Mouse (Mus musculus): ENCODE results near the gene Col25a1.

The Col25a1 gene

DNA sequence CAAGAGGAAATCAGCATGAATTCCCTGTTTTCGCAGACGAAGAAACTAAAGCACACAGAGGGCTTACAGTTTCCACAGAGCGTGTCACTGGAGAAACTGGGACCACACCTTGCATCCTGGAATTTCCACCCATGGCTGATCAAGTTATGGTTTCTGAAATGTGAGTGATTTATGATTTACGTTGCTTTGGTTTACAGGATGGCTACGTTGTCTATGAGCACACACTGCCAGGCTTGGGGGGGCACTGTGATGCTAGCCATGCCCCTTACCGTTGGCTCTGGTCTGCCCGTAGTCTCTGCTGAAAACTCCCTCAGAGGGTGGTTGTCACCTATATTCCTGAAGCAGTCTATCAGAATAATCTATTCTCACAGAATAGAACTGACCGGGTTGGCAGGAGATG, at the start of gene Col25a1:
Gene Col25a1 (plus strand): TSS at position 301 of the 400 bp plus-strand sequence.
- DNase-seq, result no peak

DNA sequence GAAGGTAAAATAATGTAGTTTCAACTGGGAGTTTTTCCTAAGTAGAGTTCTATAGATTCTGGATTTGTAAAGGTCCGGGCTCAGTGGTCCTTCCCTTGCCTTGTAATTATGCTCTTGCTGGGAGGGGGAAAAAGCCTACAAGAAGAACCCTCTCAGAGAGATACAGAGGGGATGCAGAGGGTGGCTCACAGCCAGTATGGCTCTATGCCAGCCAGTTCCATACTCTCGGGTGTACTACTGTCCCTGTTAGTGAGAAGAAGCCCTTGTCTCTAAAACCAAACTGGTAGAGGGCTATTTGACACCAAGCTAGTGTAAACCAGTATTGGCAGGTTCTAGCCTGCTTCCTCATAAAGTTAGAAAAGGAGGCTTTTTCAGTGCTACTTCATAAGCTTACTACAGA, 48.0 kb upstream of the Col25a1 start:
- DNase-seq, result no peak

DNA sequence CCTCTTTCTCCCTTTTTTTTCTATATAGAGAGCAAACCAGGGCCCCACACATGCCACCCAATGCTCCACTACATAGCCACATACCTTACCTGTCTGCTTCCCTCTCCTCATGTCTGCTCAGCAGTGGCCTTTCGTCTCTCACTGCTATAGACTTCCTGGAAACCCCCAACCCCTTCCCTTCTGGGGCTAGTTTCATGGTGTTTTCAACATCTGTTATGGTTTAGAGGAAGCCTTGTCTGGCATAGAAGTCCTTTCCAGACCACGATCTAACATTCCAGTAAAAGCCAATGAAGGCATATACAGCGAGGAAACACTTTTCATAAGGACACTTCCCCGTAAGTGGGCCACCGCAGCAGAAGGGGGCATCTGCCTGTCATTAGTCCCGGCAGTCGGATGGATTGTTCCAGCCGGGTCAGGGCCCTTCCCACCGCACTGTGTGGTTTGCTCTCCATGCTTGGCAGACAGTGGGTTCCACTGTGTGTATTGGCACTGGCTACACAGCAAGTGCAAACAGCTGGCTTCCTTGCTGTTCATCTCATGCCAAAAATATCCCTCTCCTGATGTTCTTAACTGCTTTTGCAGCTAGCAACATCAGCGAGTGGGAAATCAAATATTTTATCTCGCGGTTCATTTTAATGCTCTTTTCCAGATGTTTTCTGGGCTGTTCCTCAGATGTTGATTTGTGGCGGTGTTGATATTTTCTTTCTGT, 44.8 kb upstream of the Col25a1 start:
- peak; percentile 46 for DNase-seq

DNA sequence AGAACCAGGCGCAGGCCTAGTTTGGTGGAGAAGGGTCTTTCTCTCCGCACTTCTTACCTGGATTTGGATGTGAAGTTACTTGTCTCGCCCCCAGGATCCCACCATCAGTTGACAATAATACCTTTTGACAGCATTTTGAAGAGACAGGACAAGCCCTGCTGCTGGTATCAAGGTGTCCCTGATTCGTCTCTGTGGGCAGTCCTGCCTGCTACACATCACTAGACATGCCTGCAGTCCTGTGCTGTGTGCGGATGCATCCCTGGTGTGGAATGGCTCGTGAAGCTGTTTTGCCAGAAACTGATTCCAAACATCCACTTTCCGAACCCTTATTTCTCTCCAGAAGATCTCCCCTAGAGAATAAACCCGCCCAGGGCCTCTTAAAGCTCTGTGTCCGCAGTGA, 43.8 kb upstream of the Col25a1 start:
- no peak for DNase-seq

DNA sequence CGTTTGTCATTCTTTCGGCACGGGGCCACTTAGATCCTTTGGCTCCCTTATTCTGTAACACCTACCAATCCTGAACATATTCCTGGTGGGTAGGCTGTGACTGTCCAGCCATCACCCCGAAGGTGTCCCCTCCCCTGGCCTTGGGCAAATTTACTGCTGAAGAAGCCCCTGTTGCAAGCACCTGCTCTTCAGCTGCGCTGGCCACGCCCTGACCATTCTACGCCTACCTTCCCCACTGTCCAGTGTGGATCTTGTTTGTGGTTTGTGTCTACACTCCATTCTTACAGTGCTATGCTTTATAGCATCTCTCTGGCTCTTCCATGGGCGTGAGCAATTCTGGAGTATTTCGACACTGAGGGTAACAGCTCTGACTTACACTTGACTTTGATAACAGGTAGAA, 42.6 kb upstream of the Col25a1 start:
- DNase-seq, result no peak

DNA sequence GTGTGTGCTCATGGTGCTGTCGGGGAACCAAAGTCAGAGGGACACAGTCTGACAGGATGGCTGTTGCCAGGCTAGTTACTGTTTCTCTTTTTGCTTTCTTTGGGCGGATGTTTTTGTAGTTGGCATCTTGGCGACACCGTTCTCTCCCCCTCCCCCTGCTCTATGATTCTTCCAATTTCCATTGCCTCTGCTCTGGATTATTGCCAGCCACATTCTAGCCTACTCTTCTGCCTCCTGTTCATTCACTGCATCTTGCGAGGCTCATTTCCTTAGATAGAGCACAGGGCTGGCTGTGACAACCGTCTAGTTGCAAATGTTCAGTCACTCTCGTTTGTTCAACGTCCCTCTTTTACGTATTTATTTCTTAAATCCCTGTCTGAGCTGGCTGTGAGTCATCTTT, 40.8 kb upstream of the Col25a1 start:
- no peak for DNase-seq

DNA sequence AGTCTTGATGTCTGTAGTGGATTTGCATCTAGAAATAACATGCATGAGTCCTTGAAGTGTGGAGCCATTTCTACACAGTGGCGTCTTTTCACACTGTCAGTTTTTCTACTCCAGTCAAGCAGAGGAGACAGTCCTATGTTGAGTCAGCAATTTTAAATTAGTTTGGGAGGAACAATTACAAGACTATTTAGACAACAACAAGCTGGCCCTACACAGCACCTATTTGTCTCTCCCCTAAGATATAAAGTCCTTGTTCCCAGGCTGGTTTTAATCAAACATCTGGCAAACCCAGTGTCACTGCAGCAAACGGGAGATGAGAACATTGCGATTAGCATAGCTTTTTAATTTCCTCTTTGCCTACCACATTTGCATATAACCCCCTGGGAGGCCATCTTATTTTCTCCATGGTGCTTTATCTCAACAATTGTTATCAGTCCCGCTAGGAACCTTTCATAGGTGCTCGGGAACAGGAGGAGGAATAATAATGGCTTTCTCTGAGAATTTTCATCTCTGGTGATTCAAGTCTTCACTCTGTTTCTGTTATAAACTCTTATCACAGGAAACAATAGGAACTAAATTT, 37.1 kb upstream of the Col25a1 start:
- DNase-seq, result no peak

DNA sequence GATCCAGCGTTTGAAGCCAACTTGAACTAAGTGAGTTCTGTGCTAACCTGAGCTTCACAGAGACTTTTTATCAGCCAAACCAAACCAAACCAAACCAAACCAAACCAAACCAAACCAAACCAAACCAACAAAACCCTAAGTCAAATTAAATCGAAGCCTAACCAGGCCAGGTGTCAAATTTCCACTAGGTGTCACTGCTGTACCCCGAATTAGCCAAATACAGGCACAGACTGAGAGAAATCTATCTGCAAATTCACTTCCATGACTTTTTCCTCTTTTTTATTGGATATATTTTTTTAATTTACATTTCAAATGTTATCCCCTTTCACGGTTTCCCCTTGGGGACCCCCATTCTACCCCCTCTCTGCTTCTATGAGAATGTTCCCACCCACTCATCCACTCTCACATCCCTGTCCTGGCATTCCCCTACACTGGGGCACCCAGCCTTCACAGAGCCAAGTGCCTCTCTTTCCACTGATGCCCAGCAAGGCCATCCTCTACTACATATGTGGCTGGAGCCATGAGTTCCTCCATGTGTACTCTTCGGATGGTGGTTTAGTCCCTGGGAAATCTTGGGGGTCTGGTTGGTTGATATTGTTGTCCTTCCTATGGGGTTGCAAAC, 36.0 kb upstream of the Col25a1 start:
- DNase-seq, result peak; percentile 53

DNA sequence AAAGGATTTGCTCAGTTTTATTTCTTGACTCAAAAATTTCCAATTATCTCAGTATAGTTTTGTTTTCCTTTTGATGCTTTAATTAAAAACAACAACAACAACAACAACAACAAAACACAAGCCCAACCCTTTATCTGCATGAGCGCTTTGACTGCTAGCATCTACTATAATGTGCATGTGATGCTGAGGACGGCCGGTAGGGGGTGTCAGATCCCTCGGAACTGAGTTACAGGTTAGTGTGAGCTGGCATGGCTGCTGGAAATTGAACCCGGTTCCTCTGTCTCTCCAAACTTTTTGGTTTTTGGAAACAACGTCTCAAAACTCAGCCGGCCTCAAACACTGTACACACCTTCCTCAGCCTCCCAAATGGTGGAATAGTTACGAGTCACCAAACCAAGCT, 27.8 kb upstream of the Col25a1 start:
- peak; percentile 25 for DNase-seq

DNA sequence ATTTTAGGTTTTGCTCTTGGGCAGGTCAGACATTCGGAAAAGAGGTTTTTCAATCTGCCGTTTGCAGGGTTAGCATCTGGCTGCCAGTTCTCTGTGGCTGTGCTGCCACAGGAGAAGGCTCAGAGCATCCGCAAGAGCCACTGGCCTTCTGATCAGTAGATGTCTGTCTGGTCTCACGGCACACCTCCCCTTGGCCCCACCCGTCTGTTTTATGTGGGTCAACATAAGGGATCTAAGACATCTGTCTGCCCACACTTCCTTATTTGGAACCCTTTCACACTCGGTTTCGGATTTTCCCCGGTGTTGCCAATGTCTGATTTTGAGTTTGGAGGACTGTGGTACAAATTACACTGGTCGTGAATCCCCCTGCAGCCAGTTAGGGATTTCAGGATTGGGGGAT, 26.8 kb upstream of the Col25a1 start:
- peak; percentile 9 for DNase-seq

DNA sequence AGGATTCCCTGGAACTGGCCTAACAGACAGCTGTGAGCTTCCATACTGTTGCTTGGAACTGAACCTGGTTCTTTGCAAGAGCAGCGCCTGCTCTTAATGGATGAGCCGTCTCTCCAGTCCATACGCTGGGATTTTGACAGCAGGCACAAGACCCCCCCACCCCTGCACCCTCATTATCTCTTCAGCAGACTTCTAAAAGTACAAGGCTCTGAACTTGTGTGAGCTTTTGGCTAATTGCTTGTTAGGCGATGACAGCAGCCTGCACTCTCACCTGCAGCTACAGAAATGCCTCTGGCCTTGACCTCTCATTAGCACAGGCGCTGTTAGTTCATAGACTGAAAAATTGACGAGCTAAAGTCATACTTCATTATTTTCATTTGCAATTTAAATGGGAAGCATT, 14.4 kb upstream of the Col25a1 start:
- DNase-seq, result no peak

DNA sequence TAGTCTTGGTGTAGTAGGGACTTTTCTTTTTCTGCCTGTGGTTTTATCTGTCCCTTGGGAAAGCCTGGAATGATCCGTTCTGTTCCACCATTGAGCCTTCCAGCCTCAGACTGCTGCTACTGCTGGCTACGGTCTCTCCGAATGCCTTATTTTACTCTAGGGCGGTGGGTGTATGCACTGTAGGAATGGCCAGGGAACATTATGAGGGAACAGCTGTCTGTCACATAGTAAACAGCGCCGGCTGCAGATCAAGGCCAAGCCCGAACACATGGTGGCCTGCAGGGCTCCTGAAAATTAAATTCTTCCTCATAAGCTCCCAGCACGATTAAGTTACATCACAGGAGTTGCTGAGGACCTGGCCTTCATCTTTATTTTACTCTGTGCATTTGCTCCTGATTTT, 3.5 kb upstream of the Col25a1 start:
- no peak for DNase-seq

DNA sequence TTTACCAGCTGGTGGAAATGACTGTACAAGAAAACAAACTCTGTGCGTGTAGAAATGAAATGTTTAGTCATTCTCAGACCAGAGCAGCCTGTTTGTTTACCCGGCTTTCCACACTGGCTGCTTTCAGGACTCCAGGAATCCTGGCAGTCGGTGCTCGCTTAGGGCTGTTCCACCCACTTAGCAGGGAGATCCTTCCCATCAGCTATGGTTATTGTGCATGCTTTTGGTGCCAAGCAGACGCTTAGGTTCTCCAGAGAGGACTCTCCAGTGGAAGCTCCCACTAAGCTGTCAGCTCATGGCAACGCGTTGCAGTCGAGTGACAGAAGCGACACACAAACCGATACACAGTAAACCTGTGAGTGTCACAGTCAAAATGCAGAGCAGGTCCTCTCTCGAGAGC, 2.7 kb upstream of the Col25a1 start:
- DNase-seq, result no peak

DNA sequence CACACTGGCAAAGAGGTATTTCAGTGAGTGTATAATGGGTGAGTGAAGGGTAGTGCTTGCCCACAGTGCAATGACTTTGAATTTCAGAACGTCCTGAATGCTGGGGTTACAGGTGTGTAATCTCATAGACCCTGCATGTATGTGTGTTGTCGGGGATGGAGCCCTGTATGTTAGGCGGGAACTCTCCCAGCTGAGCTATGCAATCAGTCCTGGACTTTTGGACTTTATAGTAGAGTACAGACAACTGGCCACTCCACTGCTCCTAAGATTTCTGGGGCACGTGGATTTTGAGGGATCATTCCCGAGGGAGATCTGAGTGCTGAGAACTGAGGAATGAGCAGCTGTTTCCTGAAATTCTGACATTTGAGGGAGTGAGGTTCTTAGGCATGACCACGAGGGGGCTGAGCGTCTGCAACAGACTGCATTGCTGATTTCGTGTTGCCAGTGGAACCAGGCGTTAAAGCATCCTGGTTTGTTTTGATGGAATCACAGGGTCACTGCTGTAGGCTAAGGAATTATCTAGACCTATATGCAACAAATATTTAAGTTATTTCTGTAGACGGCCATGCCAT, 1.6 kb upstream of the Col25a1 start:
- DNase-seq, result no peak

DNA sequence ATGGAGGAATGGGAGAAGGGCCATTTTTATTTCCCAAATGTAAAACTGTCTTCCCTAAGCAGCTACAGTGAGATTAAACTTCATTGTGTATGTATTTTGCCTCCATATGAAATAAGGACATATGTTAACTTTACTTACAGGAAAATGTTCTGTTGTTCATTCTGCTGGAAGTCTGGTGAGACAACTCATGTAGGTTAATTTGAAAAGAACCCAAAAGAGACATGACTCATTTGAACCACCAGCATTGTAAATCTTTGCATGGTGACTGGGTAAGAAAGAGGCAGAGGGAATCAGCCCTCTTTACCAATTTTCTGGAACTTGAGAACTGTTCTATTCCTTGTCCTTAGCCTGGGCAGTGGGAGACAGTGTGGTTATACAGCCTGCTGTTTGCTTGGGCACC, 5.9 kb downstream of the Col25a1 start:
- DNase-seq, result no peak

DNA sequence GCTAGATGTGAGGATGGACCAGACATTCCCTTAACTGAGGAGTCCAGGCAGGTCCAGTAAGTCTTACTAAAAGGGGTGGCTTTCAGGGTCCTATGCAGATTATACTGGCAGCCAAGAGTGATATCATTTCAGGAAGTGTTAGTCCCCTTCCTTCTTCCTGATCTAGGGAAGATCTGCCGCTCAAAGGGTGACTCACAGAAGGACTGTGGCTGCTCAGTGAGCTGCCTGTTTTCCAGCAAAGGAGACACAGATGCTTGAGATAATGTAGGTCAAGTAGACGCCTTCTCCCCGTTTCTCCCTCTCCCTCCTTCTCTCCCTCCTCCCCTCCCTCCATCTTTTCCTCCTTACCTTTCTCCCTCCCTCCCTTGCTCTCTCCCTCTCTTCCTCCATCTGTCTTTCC, 6.3 kb downstream of the Col25a1 start:
- no peak for DNase-seq

DNA sequence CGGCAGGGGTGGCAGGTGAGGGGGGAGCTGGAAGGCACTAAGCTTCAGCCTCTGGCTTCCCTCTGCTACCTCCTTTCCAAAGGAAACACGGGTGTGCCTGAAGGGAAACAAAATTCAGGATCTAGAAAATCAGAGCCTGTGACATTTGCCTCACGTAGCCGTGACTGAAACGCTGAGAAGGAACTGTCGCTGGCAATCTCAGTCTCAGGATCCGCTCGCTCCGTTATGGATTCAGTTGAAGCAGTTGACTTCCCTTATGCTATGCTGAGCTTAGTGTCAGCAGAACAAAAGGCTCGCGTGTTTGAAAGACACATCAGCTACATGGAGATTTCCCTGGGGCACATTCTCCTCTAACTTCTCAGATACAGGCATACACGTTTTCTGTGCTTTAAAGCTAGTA, 14.6 kb downstream of the Col25a1 start:
- no peak for DNase-seq

DNA sequence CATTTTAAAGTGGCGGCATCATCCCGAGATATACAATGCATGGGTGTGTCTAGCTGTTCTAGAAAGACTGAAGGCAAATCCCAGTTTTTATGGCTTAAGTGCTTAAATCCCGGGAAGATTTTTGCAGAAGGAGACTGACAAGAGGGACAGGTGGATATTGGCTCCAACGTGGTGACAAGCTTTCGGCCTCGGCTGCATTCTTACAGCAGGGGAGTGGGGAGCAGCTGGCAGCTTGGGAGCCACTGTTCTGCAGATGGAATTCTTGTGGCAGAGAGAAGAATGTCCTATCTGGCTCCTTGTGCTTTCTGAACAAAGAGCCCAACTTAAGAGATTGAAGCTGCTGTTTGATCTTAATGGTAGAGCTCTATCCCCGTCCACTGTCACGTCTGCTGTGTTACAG, 16.5 kb downstream of the Col25a1 start:
- DNase-seq, result no peak

DNA sequence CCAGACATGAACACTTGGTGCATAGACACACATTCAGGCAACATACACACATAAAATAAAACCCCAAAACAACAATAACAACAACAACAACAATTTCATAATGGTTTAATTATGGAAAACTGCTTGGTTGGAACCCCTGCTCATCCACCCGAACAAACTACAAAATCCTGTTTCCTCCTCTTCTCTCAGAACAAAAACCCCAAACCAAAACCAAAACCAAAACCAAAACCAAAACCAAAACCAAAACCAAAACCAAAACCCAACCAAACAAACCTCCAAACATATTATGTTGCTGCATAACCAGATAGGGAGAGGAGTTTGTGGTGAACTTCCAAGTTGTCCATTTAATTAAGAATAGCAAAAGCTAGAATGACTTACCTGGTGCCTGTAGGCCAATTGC, 17.9 kb downstream of the Col25a1 start:
- DNase-seq, result no peak

DNA sequence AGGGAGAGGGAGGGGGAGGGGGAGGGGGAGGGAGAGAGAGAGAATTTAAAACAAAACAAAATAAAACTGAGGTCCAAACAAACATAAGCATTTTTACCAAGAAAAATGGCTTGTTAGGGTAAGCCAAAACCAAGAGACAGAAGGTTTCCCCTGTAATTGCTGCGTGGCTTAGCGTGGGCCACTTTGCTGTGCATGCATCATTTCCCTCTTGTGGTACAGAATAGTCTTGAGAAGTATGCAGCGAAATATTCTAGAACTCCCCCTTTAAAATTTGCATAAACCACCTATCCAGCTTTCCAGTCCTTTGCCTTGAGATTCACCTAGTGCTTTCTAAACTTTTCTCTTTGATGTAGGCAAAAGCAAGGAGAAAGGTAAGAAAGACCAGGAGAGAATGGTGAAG, 21.8 kb downstream of the Col25a1 start:
- no peak for DNase-seq

DNA sequence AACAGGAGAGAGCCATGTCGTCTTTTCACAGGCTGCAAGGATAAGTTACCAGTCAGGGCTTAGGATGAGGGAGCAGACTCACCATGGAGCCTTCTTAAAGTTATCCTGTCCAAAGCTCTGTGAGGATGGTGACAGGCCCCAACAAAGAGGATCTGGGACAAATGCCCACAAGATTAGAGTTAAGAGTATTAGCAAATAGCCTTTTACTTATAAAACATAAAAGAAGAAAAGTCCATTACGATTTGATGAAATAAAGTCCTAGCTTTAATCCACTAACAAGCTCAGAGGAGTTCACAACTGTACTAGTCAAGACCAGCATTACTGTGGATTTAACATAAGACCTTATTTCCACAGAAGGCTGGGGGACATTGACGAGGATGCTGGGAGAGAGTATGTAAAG, 26.2 kb downstream of the Col25a1 start:
- DNase-seq, result no peak

DNA sequence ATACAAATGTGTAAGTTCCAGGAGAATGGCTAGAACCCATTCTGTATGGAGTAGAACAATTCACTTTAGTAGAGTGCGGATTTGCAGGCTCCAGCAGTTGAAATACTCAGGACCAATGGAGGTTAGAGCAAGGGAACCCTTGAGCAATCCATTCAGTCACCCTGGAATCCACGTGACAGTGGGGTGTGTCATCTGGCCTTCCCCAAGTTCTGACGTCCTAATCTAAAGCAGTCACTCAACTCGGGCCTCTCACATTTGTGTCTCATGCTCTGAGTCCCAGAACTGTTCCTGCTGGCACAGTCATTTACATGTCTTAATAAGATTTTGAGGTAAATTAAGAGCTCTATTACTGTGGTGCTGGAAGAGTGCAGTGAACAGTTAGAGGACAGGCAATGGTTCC, 28.6 kb downstream of the Col25a1 start:
- no peak for DNase-seq

DNA sequence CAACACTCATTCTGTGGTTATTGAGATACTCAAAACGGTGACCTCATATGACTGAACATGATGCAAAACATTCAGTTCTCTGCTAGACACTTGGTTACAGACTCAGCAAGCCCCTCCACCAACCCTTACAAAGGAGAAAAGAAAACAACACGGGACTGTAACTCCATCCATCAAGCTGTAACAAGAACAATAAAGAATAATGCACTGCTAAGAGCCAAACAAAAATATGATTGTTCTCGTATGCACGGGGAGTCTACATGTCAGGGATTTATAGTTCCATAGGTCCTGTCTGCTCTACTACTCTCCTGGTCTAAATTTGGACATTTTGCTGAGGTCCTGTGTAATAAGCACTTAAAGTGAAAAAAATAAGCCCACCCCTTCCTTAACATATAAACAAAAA, 29.6 kb downstream of the Col25a1 start:
- DNase-seq, result no peak

DNA sequence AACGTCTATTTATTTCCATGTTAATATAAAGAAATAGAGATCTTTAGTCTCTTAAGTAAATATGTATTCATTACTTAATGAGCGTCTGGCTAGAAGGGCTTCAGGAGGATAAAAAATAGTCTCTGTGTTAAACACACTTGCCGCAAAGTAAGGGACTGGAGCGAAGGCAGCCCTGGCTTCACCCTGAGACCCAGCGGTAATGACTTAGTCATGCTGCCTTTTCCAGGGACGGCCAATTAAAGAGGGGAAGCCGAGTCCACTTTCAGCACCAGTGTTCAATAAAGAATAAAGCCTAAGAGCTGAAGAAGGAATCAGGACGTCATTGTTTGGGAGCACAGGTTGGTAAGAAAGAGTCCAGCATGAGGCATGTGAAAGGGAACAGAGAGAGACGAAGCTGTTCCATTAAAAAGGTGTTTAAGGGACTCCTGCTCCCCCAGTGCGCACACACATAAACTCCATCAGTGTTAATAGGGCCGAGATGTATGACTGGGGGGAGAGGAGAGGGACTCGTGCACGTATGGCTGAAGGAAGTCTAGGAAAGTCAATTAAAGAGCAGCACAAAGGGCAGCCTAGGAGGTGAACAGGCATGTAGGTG, 30.1 kb downstream of the Col25a1 start:
- DNase-seq, result no peak

Measured in lung, postnatal 14 days (tissue).